Mouse (Mus musculus): ENCODE results near the gene Bahd1.

The Bahd1 gene

DNA sequence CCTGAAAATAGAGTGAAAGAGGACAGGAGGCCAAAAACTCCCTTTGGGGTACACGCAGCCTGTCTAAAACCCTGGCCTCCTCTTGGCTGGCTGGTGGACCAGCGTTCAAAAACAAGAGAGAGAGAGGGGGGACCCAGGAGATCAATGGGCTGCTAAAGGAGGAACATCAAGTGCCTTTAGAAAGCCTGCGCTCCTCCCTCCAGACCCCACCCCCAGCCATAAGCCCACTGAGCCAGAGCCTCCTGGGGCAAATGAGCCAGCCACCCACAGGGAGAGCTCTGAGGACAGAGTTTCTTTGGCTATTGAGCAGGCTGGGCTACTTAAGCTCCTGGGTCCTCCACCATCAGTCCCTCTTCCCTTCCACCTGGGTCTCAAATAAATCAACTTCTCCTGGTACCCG, 1.4 kb upstream of the Bahd1 start:
- no peak for DNase-seq (ENCODE audit: low spot score)

DNA sequence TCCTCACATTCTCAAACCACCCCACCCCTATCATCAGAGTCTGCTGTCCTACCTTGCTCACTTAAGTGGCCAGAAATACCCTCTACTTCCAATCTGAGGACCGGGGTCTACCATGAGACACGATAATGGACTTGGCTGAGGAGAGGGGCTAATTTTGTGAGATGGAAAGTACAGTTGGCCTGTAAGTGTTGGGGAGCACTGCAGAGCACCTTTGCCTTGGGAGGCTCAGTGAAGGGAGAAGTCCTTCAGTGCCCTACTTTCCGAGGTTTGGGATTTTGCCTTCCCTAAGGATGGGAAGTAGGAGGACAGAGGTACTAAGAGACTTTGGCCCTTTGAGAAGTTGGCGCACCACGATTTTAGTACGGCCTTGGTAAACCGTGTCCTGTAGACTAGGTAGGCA, 871 bp upstream of the Bahd1 start:
- no peak for DNase-seq (ENCODE audit: low spot score)

DNA sequence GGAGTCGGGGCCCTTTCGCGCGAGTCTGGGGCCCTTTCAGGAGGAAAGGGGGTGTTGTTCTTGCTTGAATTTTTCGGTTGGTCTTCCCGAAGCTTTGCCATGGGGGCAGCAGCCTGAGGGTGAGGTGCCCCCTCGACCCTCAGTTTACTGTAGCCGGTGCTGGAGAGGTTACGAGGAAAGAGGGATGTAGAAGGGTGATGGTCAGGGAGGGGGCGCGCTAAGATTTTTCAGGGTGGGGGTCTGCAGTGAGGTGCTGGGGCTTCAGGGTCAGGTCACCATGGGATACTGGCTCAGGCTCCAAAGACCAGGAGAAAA, 606 bp downstream of the Bahd1 start:
- no peak for DNase-seq (ENCODE audit: low spot score)

DNA sequence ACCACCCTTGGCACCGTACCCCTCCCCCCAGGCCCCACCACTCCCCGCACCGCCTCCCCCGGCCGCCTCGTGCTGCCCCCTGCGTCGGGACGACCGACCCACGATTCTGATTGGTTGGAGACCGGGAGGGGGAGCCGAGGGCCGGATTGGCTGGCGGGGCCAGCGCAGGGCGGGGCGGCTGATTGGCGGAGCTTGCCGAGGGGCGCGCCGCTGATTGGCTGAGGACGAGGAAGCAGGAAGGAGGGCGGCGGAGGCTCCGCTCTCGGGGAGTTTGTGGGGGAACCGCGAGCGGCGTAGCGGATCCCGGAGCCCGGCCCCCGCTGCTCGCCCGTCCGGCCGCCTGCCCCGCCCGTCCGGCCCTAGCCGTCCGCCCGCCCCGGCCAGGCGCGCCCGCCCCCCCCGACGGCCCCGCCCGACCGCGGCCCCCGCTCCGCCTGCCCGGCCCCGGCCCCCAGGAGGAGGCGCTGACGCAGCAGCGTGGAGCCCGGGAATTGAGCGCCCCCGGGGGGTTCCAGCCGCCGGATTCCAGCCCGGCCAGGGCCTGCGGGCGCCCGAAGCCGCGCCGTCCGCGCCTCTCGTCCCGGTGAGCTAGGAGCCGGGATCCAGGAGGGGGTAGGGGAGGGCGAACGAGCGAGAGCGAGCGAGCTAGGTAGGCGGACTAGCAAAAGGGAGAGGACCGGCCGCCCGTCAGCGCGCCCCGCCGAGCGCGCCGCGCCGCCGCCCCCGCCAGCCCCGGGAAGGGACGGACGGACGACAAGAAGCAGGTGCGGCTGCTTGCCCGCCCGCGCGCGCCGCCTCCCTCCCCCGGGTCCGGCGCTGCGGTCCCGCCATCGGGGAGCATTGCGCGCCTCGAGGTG, 1.2 kb downstream of the Bahd1 start:
- peak; percentile 97 for DNase-seq (ENCODE audit: low spot score)

DNA sequence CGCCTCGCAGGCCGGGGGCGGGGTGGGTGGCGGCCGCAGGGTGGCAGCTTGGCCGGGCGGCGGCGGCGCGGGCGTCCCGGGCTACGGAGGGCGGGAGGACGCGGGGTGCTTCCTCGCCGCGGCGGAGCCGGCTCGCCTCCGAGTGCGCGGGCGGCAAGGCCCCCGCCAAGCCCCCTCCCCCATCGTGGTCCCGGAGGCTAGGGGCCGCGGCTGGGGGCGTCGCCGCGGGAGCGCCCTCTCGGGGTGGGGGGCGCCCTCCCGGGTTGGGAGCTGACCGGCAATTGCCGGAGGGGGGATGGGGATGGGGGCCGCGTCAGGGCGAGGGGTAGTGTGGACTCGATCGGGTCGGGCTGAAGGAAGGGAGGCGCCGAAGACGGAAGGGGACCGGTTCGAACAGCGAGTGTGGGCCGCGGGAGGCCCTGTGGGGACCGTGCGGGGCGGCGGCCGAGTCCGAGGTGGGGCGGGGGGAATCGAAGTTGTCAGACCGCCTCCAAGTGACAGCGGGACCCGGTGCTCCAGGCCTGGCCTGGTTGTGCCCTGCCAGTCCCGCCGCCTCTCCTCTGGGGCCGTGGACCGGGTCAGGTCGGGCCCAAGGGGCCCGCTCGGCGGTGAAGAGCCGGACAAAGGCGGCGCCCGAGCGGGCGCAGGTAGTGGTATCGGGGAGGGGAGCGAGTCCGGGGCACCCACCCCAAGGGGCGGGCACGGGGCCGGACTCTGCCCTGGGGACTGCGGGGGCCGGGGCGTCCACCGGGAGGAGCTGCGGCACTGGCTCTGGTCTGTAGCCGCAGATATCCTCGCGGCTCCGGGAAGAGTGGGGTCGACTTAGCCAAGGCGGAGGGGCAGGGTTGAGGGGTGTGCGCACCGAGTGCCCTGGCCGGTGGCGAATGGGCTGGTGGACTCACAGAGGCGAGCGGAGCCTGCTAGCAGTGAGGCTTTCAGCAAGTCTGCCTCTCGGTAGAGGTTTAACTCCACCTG, 2.2 kb downstream of the Bahd1 start:
- DNase-seq (ENCODE audit: low spot score), result no peak

DNA sequence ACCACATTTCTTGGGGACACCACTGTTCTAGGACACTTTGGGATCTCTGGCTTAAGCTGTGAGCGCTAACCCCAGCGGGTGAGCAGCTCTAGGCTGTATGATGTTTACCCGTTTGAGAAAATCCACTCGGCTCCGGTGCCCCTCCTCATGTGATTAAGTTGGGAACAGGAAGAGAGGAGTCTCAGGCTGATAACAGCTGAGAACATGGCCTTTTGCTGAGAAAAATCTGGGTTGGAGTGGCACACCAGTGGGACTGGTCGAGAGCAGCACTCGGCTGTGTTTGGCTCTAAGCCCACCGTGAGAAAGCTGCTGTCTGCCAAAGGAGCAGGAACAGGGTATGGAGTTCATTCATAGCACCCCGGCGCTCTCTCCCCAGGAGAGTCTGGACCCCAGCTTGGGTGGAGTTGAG, 3.2 kb downstream of the Bahd1 start:
- no peak for DNase-seq (ENCODE audit: low spot score)

DNA sequence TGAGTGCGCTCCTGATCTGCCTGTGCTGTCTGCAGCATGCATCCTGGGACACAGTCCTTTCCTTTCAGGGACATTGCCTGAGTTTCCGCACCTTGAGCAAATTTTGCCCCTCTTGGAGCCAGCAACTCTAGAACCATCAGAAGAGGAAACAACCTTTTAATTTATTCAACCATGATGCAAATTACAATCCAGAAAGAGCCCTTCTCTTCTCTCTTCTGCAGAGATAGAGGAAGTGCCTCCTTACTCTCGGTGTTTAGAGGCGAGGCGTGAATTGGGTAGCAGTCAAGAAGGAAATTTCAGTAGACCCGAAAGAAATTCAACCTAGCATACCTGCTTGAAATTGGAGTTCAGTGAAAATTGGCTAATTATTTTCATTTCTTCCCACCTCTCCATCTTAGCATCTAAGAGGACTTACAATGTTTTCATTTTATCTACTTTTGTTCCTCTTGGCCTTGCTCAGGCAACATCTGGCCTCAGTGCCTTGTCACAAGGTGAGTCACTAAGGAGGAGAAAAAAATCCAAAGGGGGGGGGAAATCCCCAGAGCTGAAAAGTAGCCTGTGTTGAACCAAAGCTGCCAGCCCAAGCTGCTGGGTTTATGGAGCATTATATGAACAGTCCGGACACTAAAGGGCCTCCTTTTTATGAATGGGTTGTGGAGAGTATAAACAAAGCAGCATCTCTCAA, 5.4 kb downstream of the Bahd1 start:
- no peak for DNase-seq (ENCODE audit: low spot score)

DNA sequence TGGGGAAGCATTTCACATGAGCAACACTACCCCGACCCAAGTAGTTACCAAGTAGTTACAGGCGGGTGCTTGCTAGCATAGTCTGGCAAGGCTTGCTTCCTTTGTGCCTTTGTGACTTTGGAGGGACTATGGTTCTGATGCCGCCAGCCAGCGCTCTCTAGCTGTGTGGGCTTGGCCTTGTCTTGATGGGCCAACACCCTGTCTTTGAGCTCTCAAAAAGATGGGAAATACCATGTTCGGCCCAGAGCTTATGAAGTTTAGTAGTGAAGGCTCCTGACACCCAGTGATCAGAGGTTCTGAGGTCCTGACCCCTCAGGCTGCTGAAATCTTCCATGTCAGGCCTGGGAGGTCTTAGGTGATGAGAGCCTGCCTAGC, 5.9 kb downstream of the Bahd1 start:
- no peak for DNase-seq (ENCODE audit: low spot score)

DNA sequence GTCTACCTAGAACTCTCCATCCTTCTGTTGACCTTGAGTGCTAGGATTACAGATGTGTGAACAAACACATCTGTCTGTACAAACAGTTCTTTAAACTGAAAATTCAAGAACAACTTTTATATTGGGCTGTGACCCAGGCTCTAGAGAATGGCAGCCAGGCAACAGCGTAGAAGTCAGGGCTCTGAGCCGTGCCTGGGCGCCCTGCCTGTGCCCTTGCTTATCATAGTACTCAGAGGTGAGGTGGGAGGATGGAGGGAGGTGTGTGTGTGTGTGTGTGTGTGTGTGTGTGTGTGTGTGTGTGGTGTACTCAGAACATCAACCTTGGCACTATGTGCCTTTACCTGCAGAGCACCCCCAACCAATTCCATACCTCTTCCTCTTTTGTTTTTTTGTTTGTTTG, 7.6 kb downstream of the Bahd1 start:
- DNase-seq (ENCODE audit: low spot score), result no peak

DNA sequence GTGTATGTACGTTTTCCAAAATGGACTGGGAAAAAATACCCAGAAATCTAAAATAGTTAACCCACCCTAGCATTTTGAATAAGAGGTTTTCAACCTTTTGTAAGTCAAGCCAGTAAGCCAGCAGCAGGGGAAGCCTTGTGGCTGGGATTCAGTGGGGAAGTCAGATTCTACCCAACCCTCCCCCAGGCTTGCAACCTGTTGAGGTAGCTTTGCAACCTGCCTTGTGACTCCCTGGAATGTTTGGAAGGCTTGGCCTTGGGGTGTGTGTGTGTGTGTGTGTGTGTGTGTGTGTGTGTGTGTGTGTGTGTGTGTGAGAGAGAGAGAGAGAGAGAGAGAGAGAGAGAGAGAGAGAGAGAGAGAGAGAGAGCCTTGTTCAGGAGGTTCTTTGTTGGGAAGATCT, 9.0 kb downstream of the Bahd1 start:
- DNase-seq (ENCODE audit: low spot score), result no peak

DNA sequence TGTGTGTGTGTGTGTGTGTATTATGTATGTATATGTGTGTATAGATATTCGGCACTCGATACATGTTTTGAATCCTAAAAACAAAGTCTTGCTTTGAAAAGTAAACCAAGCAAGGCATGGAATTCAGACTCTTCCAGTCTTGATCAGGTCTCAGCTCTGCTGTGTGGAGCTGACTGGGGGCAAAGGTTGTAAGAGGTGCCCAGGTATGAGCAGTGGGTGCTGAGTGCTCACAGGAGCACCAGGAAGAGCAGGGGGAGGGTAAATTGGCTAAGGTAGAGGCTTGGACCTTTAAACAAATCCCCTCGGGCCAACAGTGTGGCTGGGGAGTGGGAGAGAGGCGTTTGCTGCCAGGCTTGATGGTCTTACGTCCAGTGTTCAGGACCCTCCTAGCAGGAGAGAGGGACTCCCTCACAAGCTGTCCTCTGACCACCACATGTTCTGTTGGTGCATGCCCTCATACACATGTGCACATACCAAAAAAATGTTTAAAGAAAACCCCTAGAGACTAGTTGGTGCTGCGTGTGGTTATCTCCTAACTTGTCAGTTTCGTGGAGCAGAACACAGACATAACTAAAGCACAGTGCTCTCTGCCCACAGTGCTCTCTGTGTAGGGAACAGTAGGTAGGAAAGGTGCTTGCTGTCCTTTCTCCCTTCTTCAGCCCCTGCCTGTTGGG, 10.6 kb downstream of the Bahd1 start:
- no peak for DNase-seq (ENCODE audit: low spot score)

DNA sequence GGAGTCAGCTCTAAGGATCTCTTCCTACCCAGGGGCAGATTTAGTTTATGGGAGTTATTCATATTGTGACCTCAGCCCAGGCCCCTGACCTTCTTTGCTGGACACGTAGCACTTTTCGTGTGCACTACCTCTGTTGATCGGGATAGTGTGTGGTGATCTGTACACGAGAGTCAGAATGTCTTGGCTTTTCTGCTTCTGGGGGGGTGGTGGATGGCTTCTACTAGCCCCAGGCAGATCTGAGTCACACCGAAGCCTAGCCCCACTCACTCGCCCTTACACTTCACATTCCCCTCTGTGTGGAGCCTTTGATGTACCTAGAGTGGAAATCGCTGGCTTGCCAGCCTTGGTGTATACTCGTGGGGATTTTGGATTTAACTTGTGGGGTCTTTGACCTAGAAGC, 12.5 kb downstream of the Bahd1 start:
- no peak for DNase-seq (ENCODE audit: low spot score)

DNA sequence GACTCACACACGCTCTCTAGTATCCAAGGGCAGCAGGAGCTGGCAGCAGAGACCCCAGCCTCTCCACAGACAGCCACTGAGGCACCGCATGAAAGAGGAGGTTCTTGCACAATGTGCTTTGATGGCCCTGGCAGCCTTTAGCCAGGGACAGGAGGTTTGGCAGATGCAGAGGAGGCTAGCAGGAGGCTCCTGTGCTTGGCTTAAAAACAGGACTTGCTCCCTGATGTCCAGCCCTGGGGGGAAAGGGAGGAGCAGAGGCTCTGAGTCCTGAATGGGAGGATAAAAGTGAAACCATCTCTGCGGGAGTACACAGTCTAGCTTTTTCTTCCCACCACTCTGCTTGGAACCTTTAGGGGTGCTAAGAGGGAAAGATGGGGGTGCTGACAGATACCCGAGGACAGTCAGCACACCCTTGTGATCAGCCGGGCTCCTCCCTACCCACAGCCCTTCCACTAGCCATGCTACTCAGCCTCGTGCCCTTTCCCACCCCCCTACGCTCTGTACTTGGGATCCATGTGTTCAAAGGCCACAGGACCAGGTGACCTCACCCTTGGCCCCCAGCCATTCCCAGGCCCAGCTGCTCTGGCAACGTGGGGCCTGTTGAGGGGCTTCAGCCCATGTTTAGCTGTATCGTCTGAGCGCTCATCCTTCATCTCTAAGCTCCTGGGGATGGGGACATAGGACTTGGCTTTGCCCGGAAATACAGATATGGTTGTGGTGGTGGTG, 13.5 kb downstream of the Bahd1 start:
- no peak for DNase-seq (ENCODE audit: low spot score)

DNA sequence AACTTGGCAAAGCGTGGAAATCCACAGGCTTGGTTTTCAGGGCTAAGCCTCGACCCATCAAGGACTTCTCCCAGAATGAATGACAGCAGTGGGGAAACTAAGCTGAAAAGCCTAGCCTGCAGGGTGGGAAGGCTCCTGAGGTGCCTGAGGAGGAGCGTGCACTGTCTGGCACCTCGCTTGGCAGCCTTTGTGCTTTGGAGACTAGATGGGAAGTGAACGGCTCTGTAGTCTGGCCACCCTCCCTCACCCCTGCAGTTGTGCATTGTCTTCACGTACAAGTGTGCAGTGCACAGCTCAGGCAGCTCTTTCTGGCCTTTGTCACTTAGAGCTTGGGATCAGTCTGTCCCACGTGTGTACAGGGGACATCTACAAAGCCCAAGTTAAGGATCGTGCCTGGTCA, 14.5 kb downstream of the Bahd1 start:
- DNase-seq (ENCODE audit: low spot score), result no peak

DNA sequence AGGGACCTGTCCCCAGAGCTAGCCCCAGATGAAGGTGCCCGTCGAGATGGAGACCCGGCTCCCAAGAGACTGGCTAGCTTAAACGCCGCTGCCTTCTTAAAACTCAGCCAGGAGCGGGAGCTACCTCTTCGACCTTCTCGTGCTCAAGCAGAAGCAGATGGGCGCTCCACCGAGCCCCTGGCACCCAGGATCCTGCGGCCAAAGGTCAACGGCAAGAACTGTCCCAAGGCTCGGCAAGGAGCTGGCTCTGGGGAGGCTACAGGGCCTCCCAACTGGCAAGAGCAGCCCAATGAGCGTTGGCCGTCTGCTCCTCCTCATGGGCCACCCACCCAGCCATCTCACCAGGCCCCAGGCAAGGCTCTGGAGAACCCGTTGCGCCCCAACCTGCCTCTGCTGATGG, 16.3 kb downstream of the Bahd1 start:
- DNase-seq (ENCODE audit: low spot score), result no peak

DNA sequence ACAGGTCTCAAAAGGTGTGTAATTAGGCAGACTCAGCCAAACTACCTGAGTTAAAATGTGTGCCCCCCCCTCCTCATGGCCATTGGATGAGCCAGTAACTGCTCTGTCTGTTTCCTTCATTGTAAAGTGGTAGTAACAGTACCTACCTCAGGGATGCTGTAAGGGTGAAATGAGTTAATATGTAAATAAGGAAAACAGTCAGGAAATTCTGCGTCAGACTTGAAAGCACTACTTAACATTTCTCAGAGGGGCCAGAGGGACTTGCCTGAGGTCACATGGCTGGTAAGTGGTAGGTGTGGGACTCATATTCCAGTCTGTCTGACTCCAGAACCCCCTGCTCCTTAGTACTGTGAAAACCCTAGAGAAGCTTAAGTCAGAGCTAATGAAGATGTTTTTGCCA, 18.4 kb downstream of the Bahd1 start:
- no peak for DNase-seq (ENCODE audit: low spot score)

DNA sequence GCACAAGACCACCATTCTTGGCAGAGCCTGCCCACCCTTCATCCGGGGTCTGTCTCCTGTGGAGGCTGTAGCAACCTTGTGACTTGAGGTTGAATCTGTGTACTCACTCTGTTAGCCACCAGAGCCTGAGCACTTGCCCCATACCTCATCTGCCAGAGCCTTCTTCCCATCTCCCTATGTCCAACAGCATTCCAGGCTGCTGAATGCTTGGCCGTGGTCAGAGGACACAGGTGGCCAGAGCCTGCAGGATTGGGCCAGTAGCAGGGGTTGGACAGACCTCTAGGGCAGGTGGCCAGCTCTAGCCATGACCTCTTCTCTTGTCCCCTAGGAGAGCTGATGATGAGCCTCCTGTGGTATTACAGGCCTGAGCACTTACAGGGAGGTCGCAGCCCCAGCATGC, 20.3 kb downstream of the Bahd1 start:
- no peak for DNase-seq (ENCODE audit: low spot score)

DNA sequence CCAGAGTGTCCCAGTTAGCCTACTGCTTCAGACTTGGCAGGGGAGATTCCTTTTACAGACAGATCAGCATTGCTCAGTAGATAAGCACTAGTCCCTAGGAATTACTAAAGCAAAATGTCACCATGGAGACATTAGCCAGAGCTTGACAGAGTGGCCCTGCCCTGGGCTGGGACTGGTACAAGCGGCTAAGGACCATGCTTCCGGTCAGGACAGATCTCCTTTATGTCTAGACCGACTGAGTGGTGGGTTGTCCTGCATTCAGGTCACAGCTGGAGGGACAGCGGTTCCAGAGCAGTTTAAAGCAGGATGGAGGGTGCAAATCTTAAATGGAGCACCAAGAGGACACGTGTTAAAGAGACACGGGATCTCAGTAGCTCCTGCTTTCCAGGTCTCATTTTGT, 25.8 kb downstream of the Bahd1 start:
- no peak for DNase-seq (ENCODE audit: low spot score)

DNA sequence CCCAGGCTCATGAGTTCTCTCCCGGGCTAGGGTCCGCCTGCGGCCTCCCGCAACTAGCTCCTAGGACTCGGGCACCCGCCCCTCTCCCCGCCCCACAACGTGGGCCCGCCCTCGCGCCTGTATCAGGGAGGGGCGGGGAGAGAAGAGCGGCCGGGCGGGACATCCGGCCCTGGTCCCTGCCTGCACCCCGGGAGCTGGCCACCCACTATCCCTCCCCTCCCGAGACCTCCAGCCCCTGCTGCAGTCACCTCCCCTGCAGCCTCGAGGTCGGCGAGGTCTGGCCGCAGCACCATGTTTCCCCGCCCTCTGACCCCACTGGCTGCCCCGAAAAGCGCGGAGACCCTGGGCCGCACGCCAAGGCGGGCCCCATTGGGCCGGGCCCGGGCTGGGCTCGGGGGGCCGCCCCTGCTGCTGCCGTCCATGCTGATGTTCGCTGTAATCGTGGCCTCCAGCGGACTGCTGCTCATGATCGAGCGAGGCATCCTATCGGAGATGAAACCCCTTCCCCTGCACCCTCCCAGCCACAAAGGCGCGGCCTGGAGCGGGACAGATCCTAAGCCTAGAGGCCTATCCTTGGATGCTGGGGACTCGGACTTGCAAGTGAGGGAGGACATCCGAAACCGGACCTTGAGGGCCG, 26.3 kb downstream of the Bahd1 start, which contains the start of gene Chst14:
TSS of gene Chst14 (plus strand) at position 136 of the 637 bp plus-strand sequence.
- peak; percentile 57 for DNase-seq (ENCODE audit: low spot score)

DNA sequence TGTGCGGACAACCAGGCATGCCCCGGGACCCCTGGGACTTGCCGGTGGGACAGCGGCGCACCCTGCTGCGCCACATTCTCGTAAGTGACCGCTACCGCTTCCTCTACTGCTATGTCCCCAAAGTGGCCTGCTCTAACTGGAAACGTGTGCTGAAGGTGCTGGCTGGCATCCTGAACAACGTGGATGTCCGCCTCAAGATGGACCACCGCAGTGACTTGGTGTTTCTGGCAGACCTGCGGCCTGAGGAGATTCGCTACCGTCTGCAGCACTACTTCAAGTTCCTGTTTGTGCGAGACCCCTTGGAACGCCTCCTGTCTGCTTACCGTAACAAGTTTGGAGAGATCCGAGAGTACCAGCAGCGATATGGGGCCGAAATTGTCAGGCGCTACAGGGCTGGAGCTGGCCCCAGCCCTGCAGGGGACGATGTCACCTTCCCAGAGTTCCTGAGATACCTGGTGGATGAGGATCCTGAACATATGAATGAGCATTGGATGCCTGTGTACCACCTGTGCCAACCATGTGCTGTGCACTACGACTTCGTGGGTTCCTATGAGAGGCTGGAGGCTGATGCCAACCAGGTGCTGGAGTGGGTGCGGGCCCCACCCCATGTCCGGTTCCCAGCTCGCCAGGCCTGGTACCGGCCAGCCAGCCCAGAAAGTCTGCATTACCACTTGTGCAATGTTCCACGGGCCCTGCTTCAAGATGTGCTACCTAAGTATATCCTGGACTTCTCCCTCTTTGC, 27.0 kb downstream of the Bahd1 start:
- no peak for DNase-seq (ENCODE audit: low spot score)
